Mouse (Mus musculus): ENCODE results near the gene Fbxo41. TPM values are rescaled to one million over a fixed set of nuclear protein-coding genes. Genes with fewer than 3 reads are reported as not detected.

Gene Fbxo41
- polyA plus RNA-seq, 1 experiment from 2014 or later, result 0.46 TPM

- 81% methylated on average over 2 of the region's 2 CpGs for WGBS
- Histone ChIP-seq H3K36me3 (replicated peaks) (no peaks in the 10 kb centered on the region), H3K4me3 (no peak overlapping the region), H3K9me3 (no peaks in the 10 kb centered on the region), H3K27ac (replicated peaks) (no peak overlapping the region), H3K4me1 (peaks cover 28% of the 10 kb centered on the region), H3K27me3 (replicated peaks; ENCODE audit: low read depth, poor library complexity, severe bottlenecking) (peaks cover 80% of the 10 kb centered on the region)
- no peak for DNase-seq (ENCODE audit: low spot score)
Observed at GRCm38 (mm10) chr6:85485738-85486137, 17.1 kb downstream of the Fbxo41 start.

GRCm38 (mm10) chr6:85483843-85484721, 18.7 kb downstream of the Fbxo41 start:
- 3% methylated on average over 92 of the region's 92 CpGs for WGBS
- H3K27ac ChIP-seq (replicated peaks), result 0 out of 2 replicates have a peak overlapping the region, but pooled peaks have one; percentile 15

GRCm38 (mm10) chr6:85480685-85481084, 22.1 kb downstream of the Fbxo41 start:
- no peak overlapping the region for H3K4me3 ChIP-seq
- H3K27me3 ChIP-seq (replicated peaks; ENCODE audit: low read depth, poor library complexity, severe bottlenecking), result peaks cover 88% of the 10 kb centered on the region
- H3K36me3 ChIP-seq (replicated peaks), result no peaks in the 10 kb centered on the region
- no peak overlapping the region for H3K27ac ChIP-seq (replicated peaks)
- peaks cover 22% of the 10 kb centered on the region for H3K4me1 ChIP-seq
- DNase-seq (ENCODE audit: low spot score), result no peak
- H3K9me3 ChIP-seq, result no peaks in the 10 kb centered on the region
- WGBS, result 72% methylated on average over 16 of the region's 16 CpGs

More at GRCm38 (mm10) chr6:85483843-85484721, 18.7 kb downstream of the Fbxo41 start:
- Histone ChIP-seq H3K36me3 (replicated peaks) (no peaks in the 10 kb centered on the region), H3K4me1 (peaks cover 22% of the 10 kb centered on the region), H3K27me3 (replicated peaks; ENCODE audit: low read depth, poor library complexity, severe bottlenecking) (peaks cover 89% of the 10 kb centered on the region), H3K4me3 (peak overlapping the region; percentile 52), H3K9me3 (no peaks in the 10 kb centered on the region)
- DNase-seq (ENCODE audit: low spot score), result peak; percentile 57

DNA sequence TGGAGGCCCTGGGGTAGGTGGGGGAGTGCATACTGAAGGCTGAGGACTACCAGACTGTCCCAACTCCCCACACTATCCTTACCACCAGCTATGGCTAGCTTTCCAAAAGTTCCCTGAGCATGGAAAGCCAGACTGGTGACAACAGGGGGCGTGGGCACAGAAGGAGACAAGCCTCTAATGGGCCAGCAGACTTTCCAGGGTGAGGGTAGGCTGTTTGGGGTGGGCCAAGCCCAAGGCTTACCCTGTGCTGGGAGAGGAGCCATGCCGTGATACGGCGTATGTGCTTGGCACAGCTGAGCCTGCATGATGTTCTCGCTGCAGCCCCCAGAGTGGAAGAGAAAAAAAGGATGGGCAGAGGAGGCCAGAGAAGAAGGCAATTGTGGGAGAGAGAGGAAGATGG, 22.8 kb downstream of the Fbxo41 start:
- Histone ChIP-seq H3K27ac (replicated peaks) (no peak overlapping the region), H3K4me1 (peaks cover 22% of the 10 kb centered on the region), H3K36me3 (replicated peaks) (no peaks in the 10 kb centered on the region), H3K4me3 (no peak overlapping the region), H3K9me3 (no peaks in the 10 kb centered on the region), H3K27me3 (replicated peaks; ENCODE audit: low read depth, poor library complexity, severe bottlenecking) (peaks cover 84% of the 10 kb centered on the region)
- DNase-seq (ENCODE audit: low spot score), result no peak
- 84% methylated on average over 5 of the region's 5 CpGs for WGBS

DNA sequence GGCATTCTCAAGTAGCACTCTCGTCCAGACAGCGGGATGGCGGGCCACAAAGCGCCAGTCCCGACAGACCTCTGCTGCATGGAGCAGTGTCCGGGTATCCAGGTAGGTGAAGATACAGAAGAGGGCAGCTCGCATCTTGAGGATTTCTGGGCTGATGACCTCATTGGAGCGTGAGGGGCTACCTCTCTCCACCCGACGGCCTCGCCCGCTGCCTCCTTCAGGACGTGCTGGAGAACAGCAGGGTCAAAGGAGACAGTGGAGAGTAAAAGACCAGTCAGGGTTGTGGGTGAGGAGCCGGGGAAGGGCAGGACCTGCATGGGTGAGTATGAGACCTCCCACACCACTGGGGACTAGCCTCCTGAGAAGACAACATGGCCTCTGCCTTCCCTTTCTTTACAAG, 24.4 kb downstream of the Fbxo41 start:
- Histone ChIP-seq H3K27ac (replicated peaks) (no peak overlapping the region), H3K36me3 (replicated peaks) (no peaks in the 10 kb centered on the region), H3K9me3 (no peaks in the 10 kb centered on the region), H3K4me1 (peaks cover 9% of the 10 kb centered on the region; the same call in 1 of the 2 replicates), H3K27me3 (replicated peaks; ENCODE audit: low read depth, poor library complexity, severe bottlenecking) (peaks cover 72% of the 10 kb centered on the region), H3K4me3 (no peak overlapping the region)
- WGBS, result 36% methylated on average over 14 of the region's 14 CpGs
- DNase-seq (ENCODE audit: low spot score), result no peak

GRCm38 (mm10) chr6:85477366-85477917, 25.4 kb downstream of the Fbxo41 start:
- no peak overlapping the region for H3K4me3 ChIP-seq
- no peak overlapping the region for H3K27ac ChIP-seq (replicated peaks)
- WGBS, result 34% methylated on average over 10 of the region's 10 CpGs
- peaks cover 68% of the 10 kb centered on the region for H3K27me3 ChIP-seq (replicated peaks; ENCODE audit: low read depth, poor library complexity, severe bottlenecking)
- H3K4me1 ChIP-seq, result peaks cover 9% of the 10 kb centered on the region; the same call in 1 of the 2 replicates
- DNase-seq (ENCODE audit: low spot score), result peak; percentile 65
- H3K36me3 ChIP-seq (replicated peaks), result no peaks in the 10 kb centered on the region
- H3K9me3 ChIP-seq, result no peaks in the 10 kb centered on the region

- Histone ChIP-seq H3K4me1 (peaks cover 9% of the 10 kb centered on the region; the same call in 1 of the 2 replicates), H3K9me3 (no peaks in the 10 kb centered on the region), H3K4me3 (no peak overlapping the region), H3K27ac (replicated peaks) (no peak overlapping the region), H3K27me3 (replicated peaks; ENCODE audit: low read depth, poor library complexity, severe bottlenecking) (peaks cover 49% of the 10 kb centered on the region), H3K36me3 (replicated peaks) (no peaks in the 10 kb centered on the region)
- DNase-seq (ENCODE audit: low spot score), result no peak
- WGBS, result 85% methylated on average over 3 of the region's 3 CpGs
Observed at GRCm38 (mm10) chr6:85475581-85475980, 27.2 kb downstream of the Fbxo41 start.

GRCm38 (mm10) chr6:85472542-85472941, 30.3 kb downstream of the Fbxo41 start:
- H3K27me3 ChIP-seq (replicated peaks; ENCODE audit: low read depth, poor library complexity, severe bottlenecking), result peaks cover 19% of the 10 kb centered on the region
- H3K9me3 ChIP-seq, result no peaks in the 10 kb centered on the region
- H3K36me3 ChIP-seq (replicated peaks), result peaks cover 25% of the 10 kb centered on the region
- peaks cover 5% of the 10 kb centered on the region; the same call in 1 of the 2 replicates for H3K4me1 ChIP-seq
- WGBS, result 52% methylated on average over 5 of the region's 5 CpGs
- H3K4me3 ChIP-seq, result no peak overlapping the region
- no peak overlapping the region for H3K27ac ChIP-seq (replicated peaks)
- DNase-seq (ENCODE audit: low spot score), result no peak

- WGBS, result 71% methylated on average over 8 of the region's 8 CpGs
- Histone ChIP-seq H3K4me3 (no peak overlapping the region), H3K36me3 (replicated peaks) (peaks cover 31% of the 10 kb centered on the region), H3K9me3 (no peaks in the 10 kb centered on the region), H3K27me3 (replicated peaks; ENCODE audit: low read depth, poor library complexity, severe bottlenecking) (0 out of 2 replicates have a peak, but pooled peaks cover 16% of the 10 kb centered on the region), H3K27ac (replicated peaks) (no peak overlapping the region), H3K4me1 (no peaks in the 10 kb centered on the region)
- no peak for DNase-seq (ENCODE audit: low spot score)
Observed at GRCm38 (mm10) chr6:85471962-85472361, 30.8 kb downstream of the Fbxo41 start.

- no peak for DNase-seq (ENCODE audit: low spot score)
- Histone ChIP-seq H3K36me3 (replicated peaks) (peaks cover 52% of the 10 kb centered on the region), H3K9me3 (no peaks in the 10 kb centered on the region), H3K4me3 (no peak overlapping the region), H3K27ac (replicated peaks) (no peak overlapping the region), H3K4me1 (no peaks in the 10 kb centered on the region), H3K27me3 (replicated peaks; ENCODE audit: low read depth, poor library complexity, severe bottlenecking) (0 out of 2 replicates have a peak, but pooled peaks cover 8% of the 10 kb centered on the region)
- WGBS, result 79% methylated on average over 5 of the region's 5 CpGs
Observed at GRCm38 (mm10) chr6:85469660-85470430, 32.9 kb downstream of the Fbxo41 start.

- Histone ChIP-seq H3K36me3 (replicated peaks) (peaks cover 97% of the 10 kb centered on the region), H3K4me1 (no peaks in the 10 kb centered on the region), H3K27me3 (replicated peaks; ENCODE audit: low read depth, poor library complexity, severe bottlenecking) (no peaks in the 10 kb centered on the region), H3K4me3 (no peak overlapping the region), H3K27ac (replicated peaks) (no peak overlapping the region), H3K9me3 (no peaks in the 10 kb centered on the region)
- DNase-seq (ENCODE audit: low spot score), result no peak
Observed at GRCm38 (mm10) chr6:85465381-85465780, 37.4 kb downstream of the Fbxo41 start.

DNA sequence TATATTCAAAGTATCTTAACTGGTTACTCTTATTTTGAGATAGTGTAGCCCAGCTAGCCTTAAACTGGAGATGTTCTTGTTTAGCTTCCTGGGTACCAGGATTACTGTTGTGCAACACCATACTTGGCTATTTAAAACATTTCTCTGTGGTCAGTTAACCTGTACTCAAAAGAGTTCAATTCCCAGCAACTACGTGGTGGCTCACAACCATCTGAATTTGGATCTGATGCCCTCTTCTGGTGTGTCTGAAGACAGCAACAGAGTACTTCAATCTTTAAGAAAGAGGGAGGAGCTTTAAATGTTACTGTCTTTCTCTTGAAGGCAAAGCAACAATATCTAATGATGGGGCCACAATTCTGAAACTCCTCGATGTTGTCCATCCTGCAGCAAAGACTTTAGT, 43.2 kb downstream of the Fbxo41 start:
- Histone ChIP-seq H3K4me1 (peaks cover 22% of the 10 kb centered on the region), H3K27ac (replicated peaks) (no peak overlapping the region), H3K4me3 (no peak overlapping the region), H3K9me3 (no peaks in the 10 kb centered on the region), H3K27me3 (replicated peaks; ENCODE audit: low read depth, poor library complexity, severe bottlenecking) (no peaks in the 10 kb centered on the region), H3K36me3 (replicated peaks) (peaks cover 89% of the 10 kb centered on the region)
- whole genome bisulfite sequencing, result 90% methylated on average over 2 of the region's 2 CpGs
- DNase-seq (ENCODE audit: low spot score), result no peak

Data from embryonic facial prominence, embryonic 10.5 days (tissue).